Mouse (Mus musculus): ENCODE data around the gene Tmem8.
"Not testable (repeated sequence)": the region's sequence is repeated elsewhere in the genome, so short reads cannot be mapped to it uniquely, and the experiment has no call there.

Gene Tmem8

GRCm38 (mm10) chr17:26111722-26112121 lies 1.4 kb upstream of the Tmem8 start:
- no peak for DNase-seq (ENCODE audit: low spot score)

GRCm38 (mm10) chr17:26112751-26113150 lies 348 bp upstream of the Tmem8 start:
- DNase-seq (ENCODE audit: low spot score) = no peak

GRCm38 (mm10) chr17:26114061-26114460 lies 962 bp downstream of the Tmem8 start:
- DNase-seq (ENCODE audit: low spot score) = peak; percentile 37

- DNase-seq (ENCODE audit: low spot score) = not testable (repeated sequence)
These were observed 1.4 kb downstream of the Tmem8 start for GRCm38 (mm10) chr17:26114461-26114860.

GRCm38 (mm10) chr17:26115205-26115898 lies 2.3 kb downstream of the Tmem8 start:
- DNase-seq (ENCODE audit: low spot score) = peak; percentile 32

GRCm38 (mm10) chr17:26115956-26116487 lies 2.9 kb downstream of the Tmem8 start:
- DNase-seq (ENCODE audit: low spot score) = peak; percentile 26

- peak; percentile 69 for DNase-seq (ENCODE audit: low spot score)
These were observed 3.6 kb downstream of the Tmem8 start for GRCm38 (mm10) chr17:26116503-26117258.

GRCm38 (mm10) chr17:26119766-26120710 lies 6.9 kb downstream of the Tmem8 start:
- DNase-seq (ENCODE audit: low spot score) = peak; percentile 50

- no peak for DNase-seq (ENCODE audit: low spot score)
These were observed 9.5 kb downstream of the Tmem8 start for GRCm38 (mm10) chr17:26122431-26123140.

- peak; percentile 90 for DNase-seq (ENCODE audit: low spot score)
These were observed 10.2 kb downstream of the Tmem8 start, which contains the start of gene Mrpl28 for GRCm38 (mm10) chr17:26123267-26123684. TSS of gene Mrpl28 (plus strand) at chr17:26123500.

GRCm38 (mm10) chr17:26124560-26124959 lies 11.5 kb downstream of the Tmem8 start:
- DNase-seq (ENCODE audit: low spot score) = no peak

- DNase-seq (ENCODE audit: low spot score) = no peak
These were observed 12.1 kb downstream of the Tmem8 start for GRCm38 (mm10) chr17:26125226-26125625.

- DNase-seq (ENCODE audit: low spot score) = no peak
These were observed 18.1 kb downstream of the Tmem8 start for GRCm38 (mm10) chr17:26131062-26131732.

GRCm38 (mm10) chr17:26131856-26132853 lies 19.1 kb downstream of the Tmem8 start:
- DNase-seq (ENCODE audit: low spot score) = no peak

GRCm38 (mm10) chr17:26137106-26137750 lies 24.1 kb downstream of the Tmem8 start:
- DNase-seq (ENCODE audit: low spot score) = no peak

- no peak for DNase-seq (ENCODE audit: low spot score)
These were observed 24.6 kb downstream of the Tmem8 start for GRCm38 (mm10) chr17:26137751-26138130.

GRCm38 (mm10) chr17:26138239-26138836 lies 25.2 kb downstream of the Tmem8 start, which contains the start of gene Axin1:
TSS of gene Axin1 (plus strand) at chr17:26138688.
- DNase-seq (ENCODE audit: low spot score) = peak; percentile 99

- no peak for DNase-seq (ENCODE audit: low spot score)
These were observed 25.8 kb downstream of the Tmem8 start for GRCm38 (mm10) chr17:26138901-26139381.

All from yolk sac, embryonic 10.5 days (tissue).